Mouse (Mus musculus) kidney, adult 8-10 months (tissue): ENCODE measurements around the gene Gm15093.
"Not testable (repeated sequence)": the region's sequence is repeated elsewhere in the genome, so short reads cannot be mapped to it uniquely, and the experiment has no call there.

Source experiments
- DNase-seq, 2 experiments: peaks; one replicate each; pipeline ENCODE4 v3.0.0; 2022

Gene Gm15093

GRCm38 (mm10) chrX:149272077-149272476, at the start of gene Gm15093:
Gm15093 (plus strand) TSS chrX:149272377.
- DNase-seq: not testable (repeated sequence)
